Mouse (Mus musculus) hematopoietic multipotent progenitor cell, adult 10-12 weeks (in vitro differentiated cells): ENCODE results near the gene Smu1. TPM values are rescaled to one million over a fixed set of nuclear protein-coding genes. Genes with fewer than 3 reads are reported as not detected.

Experiments used
- polyA plus RNA-seq: library from polyadenylated mRNA; stranded (reverse); fragments of >175 nt; gene quantifications from 2 replicates; pipeline ENCODE4 v1.2.3, GENCODE M21; 2012; ENCODE audit warnings: low replicate concordance

Gene Smu1
- 5.3 and 5.6 TPM in 2 replicates for polyA plus RNA-seq

GRCm38 (mm10) chr4:40757780-40758420, at the start of gene Smu1:
Smu1 (minus strand) TSS chr4:40757923.

GRCm38 (mm10) chr4:40722011-40722666, 35.6 kb downstream of the Smu1 start, which contains the start of gene Dnaja1:
Dnaja1 (plus strand) TSS chr4:40722150.

GRCm38 (mm10) chr4:40702797-40703709, 54.7 kb downstream of the Smu1 start, which contains the start of gene Aptx:
Aptx (minus strand) TSS chr4:40703194.

Other genes starting within 250 kb of the Smu1 start
- gene Aptx, start 54.7 kb downstream of the Smu1 start, polyA plus RNA-seq, result 1.5 and 6.8 TPM in 2 replicates
- 24.6 and 88.9 TPM in 2 replicates for gene Dnaja1, start 35.8 kb downstream of the Smu1 start, polyA plus RNA-seq
- 47.9 and 157 TPM in 2 replicates for gene B4galt1, start 96.1 kb upstream of the Smu1 start, polyA plus RNA-seq
- not detected in 2 replicates for gene Spink4, start 162.1 kb upstream of the Smu1 start, polyA plus RNA-seq
- 141 and 280 TPM in 2 replicates for gene Bag1, start 190.4 kb upstream of the Smu1 start, polyA plus RNA-seq
- gene Chmp5, start 190.5 kb upstream of the Smu1 start, polyA plus RNA-seq, result 6.9 and 8.3 TPM in 2 replicates
- gene Nfx1, start 213.0 kb upstream of the Smu1 start, polyA plus RNA-seq, result 17.9 and 21.0 TPM in 2 replicates